Mouse (Mus musculus): ENCODE measurements around the gene Cyb5r4.

DNA sequence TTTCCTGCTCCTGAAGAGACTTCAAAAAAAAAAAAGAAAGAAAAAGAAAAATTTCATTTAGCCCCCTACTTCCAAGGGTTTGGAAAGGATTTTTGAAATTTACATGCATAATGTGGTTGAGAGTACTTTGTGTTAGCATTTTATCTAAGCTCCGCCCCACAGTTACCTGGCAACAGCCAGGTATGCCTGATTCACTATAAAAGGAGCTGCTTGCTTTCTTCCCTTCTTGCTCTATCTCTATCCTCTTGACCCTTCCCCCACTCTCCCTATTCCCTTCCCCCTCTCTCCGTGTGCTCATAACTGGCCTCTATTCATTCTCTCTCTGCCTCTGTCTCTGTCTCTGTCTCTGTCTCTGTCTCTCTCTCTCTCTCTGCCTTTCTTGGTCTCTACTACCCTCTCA, 40.9 kb upstream of the Cyb5r4 start:
- TF ChIP-seq CTCF (IDR thresholded peaks at IDR 0.05; ENCODE audit: insufficient read depth, low read depth, low read length) (no peak), POLR2A (IDR thresholded peaks at IDR 0.05; ENCODE audit: insufficient read depth, low read depth, low read length) (no peak)

Measured in olfactory bulb, adult 2 months (tissue).